Mouse (Mus musculus) limb, embryonic 11.5 days (tissue): Measurements from ENCODE around the gene Sorbs1. TPM values are rescaled to one million over a fixed set of nuclear protein-coding genes. Genes with fewer than 3 reads are reported as not detected.

ENCODE experiments used
- ATAC-seq: fragments of 200-750 bp; cut with Nextera tagmentation; 2 replicates; pipeline ENCODE4 v1.8.0; 2017; ENCODE audit warnings: low read depth; ENCODE audit not compliant: insufficient number of reproducible peaks, low FRiP score, low TSS enrichment
- DNase-seq: peaks from one replicate; pipeline ENCODE4 v3.0.0-alpha.2; 2015; ENCODE audit warnings: low spot score
- H3K27ac ChIP-seq: fragments of 300-500 bp; sonication (generic); replicated peaks from 2 replicates; pipeline ENCODE4 v1.5.1; 2014; ENCODE audit warnings: low read depth, mild to moderate bottlenecking, low read length
- H3K27me3 ChIP-seq: fragments of 300-500 bp; sonication (generic); 2 replicates; pipeline ENCODE4 v1.6.1; 2014; ENCODE audit warnings: mild to moderate bottlenecking, low read length, mixed read lengths; ENCODE audit not compliant: control insufficient read depth, insufficient read depth
- H3K36me3 ChIP-seq: fragments of 300-500 bp; sonication (generic); 2 replicates; pipeline ENCODE4 v1.6.1; 2014; ENCODE audit warnings: mild to moderate bottlenecking, low read length, moderate library complexity, mixed read lengths; ENCODE audit not compliant: control insufficient read depth, insufficient read depth
- H3K4me1 ChIP-seq: fragments of 300-500 bp; sonication (generic); 2 replicates; pipeline ENCODE4 v1.6.1; 2014; ENCODE audit warnings: low read length, mixed read lengths; ENCODE audit not compliant: control insufficient read depth, insufficient read depth
- H3K4me2 ChIP-seq: fragments of 300-500 bp; sonication (generic); 2 replicates; pipeline ENCODE4 v1.6.1; 2014; ENCODE audit warnings: low read depth, mild to moderate bottlenecking, moderate library complexity; ENCODE audit not compliant: severe bottlenecking
- H3K4me3 ChIP-seq: fragments of 300-500 bp; sonication (generic); 2 replicates; pipeline ENCODE4 v1.5.1; 2014; ENCODE audit warnings: low read depth, low read length
- H3K9ac ChIP-seq: fragments of 300-500 bp; sonication (generic); 2 replicates; pipeline ENCODE4 v1.6.1; 2014; ENCODE audit warnings: mild to moderate bottlenecking, low read length
- H3K9me3 ChIP-seq: fragments of 300-500 bp; sonication (generic); 2 replicates; pipeline ENCODE4 v1.6.1; 2016; ENCODE audit warnings: low read length; ENCODE audit not compliant: control insufficient read depth
- WGBS: fragments of 180-500 bp; shearing (Covaris S2); extraction: QIAGEN DNeasy Blood & Tissue Kit; methylation state at CpG from one replicate; pipeline ENCODE4 v1.1.7; 2014; 5-methylcytosine and 5-hydroxymethylcytosine counted together
- polyA plus RNA-seq: library from polyadenylated mRNA; unstranded; fragments of >200 nt; fragmentation: Nextera tagmentation; extraction: Ambion mirVana; gene quantifications from 2 replicates; pipeline ENCODE4 v1.2.1, GENCODE M21; 2014

The Sorbs1 gene
- polyA plus RNA-seq, 1 experiment from 2014 or later = 25.8 TPM

DNA sequence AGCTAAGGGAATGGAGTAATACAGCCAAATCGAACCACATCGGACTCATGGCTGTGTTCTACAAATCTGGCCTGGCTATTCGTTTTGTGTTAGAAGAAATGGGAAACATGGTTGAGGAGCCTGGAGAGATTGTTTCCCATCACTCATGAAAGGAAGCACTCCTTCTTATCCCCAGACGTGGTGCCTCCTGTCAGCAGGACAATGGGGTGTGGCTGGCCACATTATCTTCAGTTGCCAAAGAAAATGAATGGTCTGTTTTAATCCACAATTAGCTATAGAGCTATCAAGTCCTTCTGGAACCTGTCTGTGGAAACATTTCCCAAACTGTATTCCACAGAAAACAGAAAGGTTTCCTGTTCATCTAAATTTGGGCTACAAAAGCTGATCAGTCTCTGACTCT, 196.6 kb downstream of the Sorbs1 start:
- Histone ChIP-seq H3K9ac (no peak overlapping the region), H3K36me3 (no peaks in the 10 kb centered on the region), H3K4me1 (no peaks in the 10 kb centered on the region), H3K27me3 (no peaks in the 10 kb centered on the region), H3K9me3 (no peaks in the 10 kb centered on the region), H3K27ac (no peak overlapping the region), H3K4me3 (no peak overlapping the region), H3K4me2 (no peak overlapping the region)
- WGBS = 79% methylated on average over 4 of the region's 4 CpGs
- DNase-seq (no peak), ATAC-seq (no peak)

- no peak for ATAC-seq
- no peak overlapping the region for H3K4me3 ChIP-seq
- WGBS = 94% methylated on average over 11 of the region's 11 CpGs
- no peak overlapping the region for H3K9ac ChIP-seq
- H3K27ac ChIP-seq = no peak overlapping the region
- no peaks in the 10 kb centered on the region for H3K36me3 ChIP-seq
- no peaks in the 10 kb centered on the region for H3K9me3 ChIP-seq
- no peaks in the 10 kb centered on the region for H3K27me3 ChIP-seq
- DNase-seq = no peak
- H3K4me1 ChIP-seq = no peaks in the 10 kb centered on the region
- no peak overlapping the region for H3K4me2 ChIP-seq
Observed at GRCm38 (mm10) chr19:40314252-40314651, 199.3 kb downstream of the Sorbs1 start.

DNA sequence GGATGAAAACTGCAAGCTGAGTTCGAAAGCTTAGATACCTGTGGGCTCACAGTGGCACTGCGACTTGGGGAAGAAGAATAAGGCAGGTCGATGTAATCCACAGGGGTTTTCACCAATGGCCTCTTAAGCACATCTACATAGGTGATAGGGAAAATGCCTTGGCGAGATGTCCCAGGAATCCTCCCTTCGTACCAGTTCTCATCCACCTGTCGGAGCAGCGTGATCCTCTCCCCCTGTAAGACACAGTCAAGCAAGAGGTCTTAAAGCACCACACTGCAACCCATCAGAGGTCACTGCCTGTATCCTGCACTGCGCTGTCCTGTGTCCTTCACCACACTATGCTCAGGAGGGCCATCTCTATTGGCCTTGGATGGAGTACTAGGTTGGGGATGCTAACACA, 201.9 kb downstream of the Sorbs1 start:
- H3K36me3 ChIP-seq = no peaks in the 10 kb centered on the region

GRCm38 (mm10) chr19:40310410-40311130, 203.0 kb downstream of the Sorbs1 start:
- ATAC-seq = no peak
- H3K27ac ChIP-seq = no peak overlapping the region
- H3K9ac ChIP-seq = no peak overlapping the region

More for the DNA sequence above, 201.9 kb downstream of the Sorbs1 start:
- DNase-seq (no peak), ATAC-seq (no peak)
- H3K27me3 ChIP-seq = no peaks in the 10 kb centered on the region
- H3K4me1 ChIP-seq = no peaks in the 10 kb centered on the region
- no peak overlapping the region for H3K4me2 ChIP-seq
- no peak overlapping the region for H3K27ac ChIP-seq
- no peak overlapping the region for H3K9ac ChIP-seq
- 93% methylated on average over 8 of the region's 8 CpGs for WGBS
- H3K4me3 ChIP-seq = no peak overlapping the region
- H3K9me3 ChIP-seq = no peaks in the 10 kb centered on the region

DNA sequence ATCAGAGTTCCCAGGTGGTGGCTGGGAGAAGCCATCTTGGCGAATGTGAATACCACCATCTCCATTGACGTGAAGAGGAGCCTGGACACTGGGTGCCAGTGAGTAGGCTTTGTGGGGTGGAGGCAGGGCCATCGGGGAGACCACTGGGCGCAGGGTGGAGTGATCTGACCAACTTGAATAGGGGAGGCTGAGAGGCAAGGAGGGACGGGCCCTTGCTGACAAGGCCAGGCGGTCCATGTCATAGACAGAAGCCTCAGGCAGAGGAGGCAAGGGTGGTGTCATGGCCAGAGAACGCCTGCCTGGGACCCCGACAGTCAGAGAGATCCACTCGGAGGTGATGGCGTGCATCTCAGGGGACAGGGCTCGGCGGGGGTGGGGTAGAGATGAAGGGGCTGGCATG, 203.7 kb downstream of the Sorbs1 start:
- Histone ChIP-seq H3K9ac (no peak overlapping the region), H3K4me3 (no peak overlapping the region), H3K9me3 (no peaks in the 10 kb centered on the region), H3K4me2 (no peak overlapping the region), H3K4me1 (no peaks in the 10 kb centered on the region), H3K36me3 (no peaks in the 10 kb centered on the region), H3K27me3 (no peaks in the 10 kb centered on the region), H3K27ac (no peak overlapping the region)
- WGBS = 89% methylated on average over 12 of the region's 12 CpGs
- ATAC-seq = no peak
- DNase-seq = no peak

More at GRCm38 (mm10) chr19:40310410-40311130, 203.0 kb downstream of the Sorbs1 start:
- DNase-seq = no peak
- Histone ChIP-seq H3K36me3 (no peaks in the 10 kb centered on the region), H3K9me3 (no peaks in the 10 kb centered on the region), H3K27me3 (no peaks in the 10 kb centered on the region), H3K4me1 (no peaks in the 10 kb centered on the region), H3K4me2 (no peak overlapping the region), H3K4me3 (no peak overlapping the region)
- WGBS = 88% methylated on average over 15 of the region's 15 CpGs

DNA sequence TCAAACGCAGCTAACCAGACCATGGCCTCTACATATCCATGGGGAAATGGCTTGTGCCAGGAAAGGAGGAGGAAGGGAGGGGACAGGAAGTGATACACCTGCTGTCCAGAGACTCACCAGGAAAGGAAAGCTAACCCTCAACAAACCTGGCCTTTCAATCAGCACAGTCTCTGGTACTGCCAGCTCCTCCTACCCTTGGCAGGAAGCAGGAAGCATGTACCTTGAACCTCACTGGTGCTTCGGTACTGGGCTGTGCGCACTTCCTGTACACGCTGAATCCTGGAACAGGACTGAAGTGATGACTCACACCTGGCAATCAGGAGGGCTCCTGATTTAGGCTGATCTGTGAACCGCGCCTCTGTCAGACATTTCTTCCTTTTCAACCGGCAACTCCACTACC, 206.0 kb downstream of the Sorbs1 start:
- 89% methylated on average over 7 of the region's 7 CpGs for WGBS
- DNase-seq = no peak
- Histone ChIP-seq H3K27me3 (no peaks in the 10 kb centered on the region), H3K36me3 (no peaks in the 10 kb centered on the region), H3K4me3 (no peak overlapping the region), H3K9me3 (no peaks in the 10 kb centered on the region), H3K4me2 (no peak overlapping the region), H3K4me1 (no peaks in the 10 kb centered on the region), H3K27ac (no peak overlapping the region), H3K9ac (no peak overlapping the region)
- ATAC-seq = no peak

DNA sequence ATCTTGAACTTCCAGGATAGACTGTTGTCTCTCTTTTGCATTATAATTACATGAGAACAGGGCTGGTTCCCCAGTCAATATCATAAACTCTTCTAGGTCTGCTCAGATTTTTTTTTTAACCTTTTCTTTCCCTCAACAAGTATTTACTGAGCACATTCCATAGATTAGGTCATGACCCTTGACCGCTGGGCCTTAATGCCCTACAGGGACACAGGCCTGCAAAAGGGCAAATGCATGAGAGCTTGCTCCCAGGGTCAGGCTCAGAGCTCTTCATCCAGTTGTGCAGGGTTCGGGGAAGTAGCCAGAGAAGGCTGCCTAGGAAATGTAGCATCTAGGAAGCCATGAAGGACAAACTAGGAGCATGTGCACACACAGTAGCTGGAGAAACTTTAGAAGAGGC, 206.9 kb downstream of the Sorbs1 start:
- no peaks in the 10 kb centered on the region for H3K9me3 ChIP-seq
- H3K4me3 ChIP-seq = no peak overlapping the region
- no peaks in the 10 kb centered on the region for H3K4me1 ChIP-seq
- no peak for DNase-seq
- no peak overlapping the region for H3K9ac ChIP-seq
- H3K4me2 ChIP-seq = no peak overlapping the region
- H3K27me3 ChIP-seq = no peaks in the 10 kb centered on the region
- no peak for ATAC-seq
- H3K27ac ChIP-seq = no peak overlapping the region
- H3K36me3 ChIP-seq = no peaks in the 10 kb centered on the region
- 63% methylated on average over 2 of the region's 2 CpGs for WGBS

GRCm38 (mm10) chr19:40305456-40305855, 208.1 kb downstream of the Sorbs1 start:
- WGBS = 83% methylated on average over 7 of the region's 7 CpGs
- DNase-seq = no peak
- H3K36me3 ChIP-seq = no peaks in the 10 kb centered on the region
- no peaks in the 10 kb centered on the region for H3K9me3 ChIP-seq
- no peaks in the 10 kb centered on the region for H3K27me3 ChIP-seq
- no peak overlapping the region for H3K4me2 ChIP-seq
- no peak overlapping the region for H3K4me3 ChIP-seq
- no peaks in the 10 kb centered on the region for H3K4me1 ChIP-seq
- H3K9ac ChIP-seq = no peak overlapping the region
- ATAC-seq = no peak
- H3K27ac ChIP-seq = no peak overlapping the region

DNA sequence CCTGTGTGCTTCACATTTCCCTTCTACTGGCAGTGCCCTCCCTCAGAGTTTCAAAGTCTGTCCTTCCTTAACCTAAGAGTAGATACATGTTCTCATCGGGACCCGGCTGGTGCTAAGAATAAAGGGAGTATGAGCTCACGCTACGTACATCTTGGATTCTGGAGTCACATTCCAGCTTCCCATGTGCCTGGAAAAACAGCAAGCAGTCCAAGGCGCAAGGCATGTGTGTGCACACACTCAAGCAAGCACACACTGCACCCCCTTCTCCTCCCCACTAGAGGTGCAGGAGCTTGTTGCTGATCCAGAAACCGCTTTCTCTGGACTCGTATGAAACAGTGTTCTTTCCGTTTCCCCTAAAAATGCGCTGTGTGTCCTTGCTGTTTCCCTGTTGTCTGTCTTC, 210.7 kb downstream of the Sorbs1 start:
- DNase-seq (no peak), ATAC-seq (no peak)
- Histone ChIP-seq H3K27me3 (no peaks in the 10 kb centered on the region), H3K27ac (no peak overlapping the region), H3K4me1 (no peaks in the 10 kb centered on the region), H3K4me2 (no peak overlapping the region), H3K4me3 (no peak overlapping the region), H3K9me3 (no peaks in the 10 kb centered on the region), H3K9ac (no peak overlapping the region), H3K36me3 (no peaks in the 10 kb centered on the region)
- WGBS = 82% methylated on average over 9 of the region's 9 CpGs
